Mouse (Mus musculus) testis, adult 2 months (tissue): ENCODE measurements around the gene Gm20777.
"Not testable (repeated sequence)": the region's sequence is repeated elsewhere in the genome, so short reads cannot be mapped to it uniquely, and the experiment has no call there.

Experiments used
- CTCF ChIP-seq: fragments of 200-500 bp; IDR thresholded peaks from 2 replicates; pipeline ENCODE4 v1.5.1; 2012; ENCODE audit warnings: low read depth, mild to moderate bottlenecking, inconsistent platforms, low read length, moderate library complexity; ENCODE audit not compliant: control insufficient read depth, insufficient read depth, insufficient replicate concordance
- POLR2A ChIP-seq: fragments of 200-500 bp; IDR thresholded peaks from 2 replicates; pipeline ENCODE4 v1.6.1; 2012; ENCODE audit warnings: low read depth, mild to moderate bottlenecking, inconsistent platforms, low read length, moderate library complexity; ENCODE audit not compliant: control insufficient read depth

DNA sequence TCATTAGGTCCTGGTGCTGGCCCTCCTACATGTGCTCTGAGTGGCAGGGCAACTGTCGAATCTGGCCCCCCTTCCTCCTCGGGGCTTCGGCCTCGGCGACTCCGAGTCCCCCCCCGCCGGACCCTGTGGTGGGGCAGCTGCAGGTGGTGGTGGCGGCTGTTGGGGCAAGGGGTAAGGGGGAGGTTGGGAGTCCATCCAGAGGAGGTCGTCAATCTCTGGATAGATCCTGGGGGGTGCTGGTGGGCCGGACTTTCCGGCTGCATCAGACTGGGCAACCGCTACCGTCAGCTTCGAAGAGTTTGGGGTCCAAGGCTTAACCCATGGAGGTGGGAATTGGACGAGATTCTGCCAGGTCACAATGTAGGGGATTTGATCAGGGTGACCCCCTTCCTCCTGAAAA lies 44.0 kb downstream of the Gm20777 start:
- not testable (repeated sequence) for TF ChIP-seq POLR2A, CTCF
